Mouse (Mus musculus): ENCODE results near the gene Ptgds. TPM values are rescaled to one million over a fixed set of nuclear protein-coding genes. Genes with fewer than 3 reads are reported as not detected.

Gene Ptgds
- polyA plus RNA-seq, 1 experiment from 2014 or later, result 0.38 TPM

DNA sequence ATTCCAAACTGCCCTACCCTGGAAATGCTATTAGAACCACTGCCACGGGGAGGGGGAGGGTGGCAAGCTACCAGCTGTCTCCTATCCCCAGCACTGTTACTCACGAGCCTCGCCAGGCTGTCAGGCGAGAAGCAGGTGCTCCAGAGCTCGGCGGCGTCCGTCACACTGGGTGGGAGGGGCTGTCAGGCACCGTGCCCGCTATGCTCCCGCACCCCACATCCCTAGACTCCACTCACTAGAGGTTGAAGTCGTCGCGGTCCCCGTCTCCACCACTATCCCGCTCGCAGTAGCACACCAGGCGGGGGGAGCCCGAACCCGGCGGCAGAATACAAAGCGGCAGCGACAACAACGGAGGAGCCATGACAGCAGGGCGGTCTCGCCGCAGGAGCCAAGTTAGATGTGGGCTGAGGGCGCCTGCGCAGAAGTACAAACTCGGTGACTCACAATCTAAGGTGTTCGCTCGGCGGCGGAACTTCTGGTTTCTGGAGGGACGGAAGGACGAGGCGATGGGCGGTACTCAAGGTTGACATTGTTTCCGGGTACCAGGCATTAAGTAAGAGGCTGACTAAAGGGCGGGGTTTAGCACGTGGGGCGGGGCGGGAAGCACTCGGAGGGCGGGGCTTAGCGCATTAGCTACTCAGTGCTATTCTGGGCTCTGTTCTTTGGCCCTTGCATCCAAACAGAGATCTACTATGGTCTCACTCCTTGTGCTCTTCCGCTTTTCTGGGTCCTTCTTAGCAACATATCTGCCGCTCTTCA lies 9.1 kb downstream of the Ptgds start, which contains the start of gene Paxx:
Paxx (minus strand) TSS at position 544 of the 759 bp plus-strand sequence.
- peak within 1 kb of the TSS; percentile 72 for H3K4me3 ChIP-seq (replicated peaks)
- WGBS (ENCODE audit: insufficient replicate concordance), result under 1% methylated on average over 48 of the region's 48 CpGs
- peak within 1 kb of the TSS; percentile 96 for H3K4me2 ChIP-seq
- H3K9me3 ChIP-seq (replicated peaks), result no peaks in the 10 kb centered on the region
- peak within 1 kb of the TSS; percentile 91 for H3K27ac ChIP-seq (replicated peaks)
- H3K4me1 ChIP-seq (replicated peaks), result peaks cover 39% of the 10 kb centered on the region
- peak within 1 kb of the TSS; percentile 71 for H3K9ac ChIP-seq
- peaks cover 3% of the 10 kb centered on the region; the same call in 1 of the 2 replicates for H3K36me3 ChIP-seq (replicated peaks)
- no peaks in the 10 kb centered on the region for H3K27me3 ChIP-seq
- peak; percentile 86 for ATAC-seq (ENCODE audit: insufficient read depth)

DNA sequence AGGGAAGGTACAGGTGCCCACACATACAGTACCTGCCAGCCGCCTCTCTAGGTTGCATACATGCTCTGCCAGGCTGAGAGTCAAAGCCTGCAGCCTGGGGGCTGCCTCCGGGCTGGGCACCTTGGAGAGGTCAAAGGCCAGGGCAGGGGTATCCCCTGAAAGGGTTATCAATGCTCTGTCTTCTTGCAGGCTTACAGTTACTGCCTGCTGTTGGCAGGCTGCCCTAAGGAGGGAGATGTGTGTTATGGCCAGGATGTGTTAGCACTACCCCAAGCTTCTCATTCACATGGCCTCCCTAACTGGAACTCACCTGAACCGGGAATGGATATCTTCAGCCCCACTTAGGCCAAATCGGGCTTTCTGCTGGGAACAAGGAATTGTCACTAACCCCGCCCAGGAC lies 9.7 kb downstream of the Ptgds start:
- H3K9me3 ChIP-seq (replicated peaks), result no peaks in the 10 kb centered on the region
- peak overlapping the region; percentile 96 for H3K4me2 ChIP-seq
- H3K27me3 ChIP-seq, result no peaks in the 10 kb centered on the region
- H3K27ac ChIP-seq (replicated peaks), result peak overlapping the region; percentile 91
- no peak for ATAC-seq (ENCODE audit: insufficient read depth)
- H3K4me1 ChIP-seq (replicated peaks), result peaks cover 39% of the 10 kb centered on the region
- peaks cover 3% of the 10 kb centered on the region; the same call in 1 of the 2 replicates for H3K36me3 ChIP-seq (replicated peaks)
- H3K9ac ChIP-seq, result peak overlapping the region; percentile 71
- H3K4me3 ChIP-seq (replicated peaks), result peak overlapping the region; percentile 72
- WGBS (ENCODE audit: insufficient replicate concordance), result 31% methylated on average over 5 of the region's 5 CpGs

DNA sequence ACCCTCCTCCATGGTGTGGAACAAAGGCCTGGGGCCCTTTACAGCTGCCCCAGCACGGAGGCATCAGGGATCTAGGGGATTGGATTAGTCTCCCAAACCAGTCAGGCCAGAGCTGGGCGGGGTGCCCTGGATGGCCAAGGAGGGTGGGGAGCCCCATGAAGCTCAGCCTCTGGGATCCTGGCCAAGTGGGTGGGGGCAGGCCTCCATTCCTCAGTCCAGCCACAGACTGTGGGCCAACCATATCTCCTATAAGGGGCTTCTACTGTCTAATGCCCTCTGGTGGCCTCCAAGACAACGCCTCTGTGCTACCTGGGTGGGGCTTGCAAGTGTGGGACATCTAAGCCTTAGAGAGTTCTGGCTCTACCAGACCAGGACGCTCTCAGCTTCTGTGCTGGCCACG lies 10.9 kb downstream of the Ptgds start:
- no peak for ATAC-seq (ENCODE audit: insufficient read depth)
- 73% methylated on average over 5 of the region's 5 CpGs for WGBS (ENCODE audit: insufficient replicate concordance)
- H3K4me1 ChIP-seq (replicated peaks), result peaks cover 33% of the 10 kb centered on the region
- no peak overlapping the region for H3K9ac ChIP-seq
- H3K27ac ChIP-seq (replicated peaks), result no peak overlapping the region
- H3K27me3 ChIP-seq, result no peaks in the 10 kb centered on the region
- peaks cover 3% of the 10 kb centered on the region; the same call in 1 of the 2 replicates for H3K36me3 ChIP-seq (replicated peaks)
- H3K4me2 ChIP-seq, result no peak overlapping the region; the same call in 1 of the 2 replicates
- no peak overlapping the region for H3K4me3 ChIP-seq (replicated peaks)
- no peaks in the 10 kb centered on the region for H3K9me3 ChIP-seq (replicated peaks)

DNA sequence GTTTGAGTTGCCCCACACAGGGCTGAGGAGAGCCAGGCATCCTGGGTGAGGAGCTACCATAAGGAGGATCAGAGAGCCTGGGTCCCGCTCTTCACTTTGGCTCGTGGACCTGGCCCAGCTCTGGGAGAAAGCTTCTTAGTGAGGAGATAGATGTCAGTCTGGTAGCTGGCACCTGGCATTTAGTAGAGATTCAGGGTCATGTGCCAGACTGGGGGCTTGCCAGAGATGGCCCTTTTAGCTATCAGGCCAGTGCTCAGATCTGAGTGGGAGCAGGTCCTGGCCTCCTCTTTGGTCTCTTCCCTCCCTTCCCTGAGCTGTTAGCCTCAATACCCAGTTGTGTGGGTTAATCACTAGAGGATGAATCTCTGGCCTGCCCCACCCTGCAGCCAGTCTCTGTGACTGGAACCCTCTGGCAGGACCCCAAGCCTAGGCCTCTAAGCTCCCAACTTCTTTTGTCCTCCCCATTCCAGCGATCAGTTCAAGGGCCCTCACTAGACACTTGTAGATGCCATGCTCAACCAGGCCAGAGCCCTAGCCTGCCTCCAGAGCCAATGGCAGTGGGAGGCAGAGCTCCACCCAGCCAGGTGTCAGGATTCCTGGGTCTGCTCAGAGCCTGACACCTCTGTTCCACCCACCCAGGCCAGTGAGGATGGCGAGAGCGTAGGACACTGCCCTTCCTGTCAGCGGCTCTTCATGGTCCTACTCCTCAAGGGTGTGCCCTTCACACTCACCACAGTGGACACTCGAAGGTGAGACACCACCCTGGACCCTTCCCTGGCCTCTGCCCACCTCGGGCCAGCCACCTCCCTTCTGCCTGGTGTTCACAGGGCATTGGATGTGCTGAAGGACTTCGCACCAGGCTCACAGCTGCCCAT lies 12.6 kb downstream of the Ptgds start:
- H3K4me2 ChIP-seq, result no peak overlapping the region
- H3K9ac ChIP-seq, result no peak overlapping the region
- no peaks in the 10 kb centered on the region for H3K9me3 ChIP-seq (replicated peaks)
- no peak for ATAC-seq (ENCODE audit: insufficient read depth)
- peaks cover 3% of the 10 kb centered on the region; the same call in 1 of the 2 replicates for H3K36me3 ChIP-seq (replicated peaks)
- H3K4me3 ChIP-seq (replicated peaks), result no peak overlapping the region
- H3K27me3 ChIP-seq, result no peaks in the 10 kb centered on the region
- WGBS (ENCODE audit: insufficient replicate concordance), result 72% methylated on average over 9 of the region's 9 CpGs
- peaks cover 33% of the 10 kb centered on the region for H3K4me1 ChIP-seq (replicated peaks)
- H3K27ac ChIP-seq (replicated peaks), result no peak overlapping the region

DNA sequence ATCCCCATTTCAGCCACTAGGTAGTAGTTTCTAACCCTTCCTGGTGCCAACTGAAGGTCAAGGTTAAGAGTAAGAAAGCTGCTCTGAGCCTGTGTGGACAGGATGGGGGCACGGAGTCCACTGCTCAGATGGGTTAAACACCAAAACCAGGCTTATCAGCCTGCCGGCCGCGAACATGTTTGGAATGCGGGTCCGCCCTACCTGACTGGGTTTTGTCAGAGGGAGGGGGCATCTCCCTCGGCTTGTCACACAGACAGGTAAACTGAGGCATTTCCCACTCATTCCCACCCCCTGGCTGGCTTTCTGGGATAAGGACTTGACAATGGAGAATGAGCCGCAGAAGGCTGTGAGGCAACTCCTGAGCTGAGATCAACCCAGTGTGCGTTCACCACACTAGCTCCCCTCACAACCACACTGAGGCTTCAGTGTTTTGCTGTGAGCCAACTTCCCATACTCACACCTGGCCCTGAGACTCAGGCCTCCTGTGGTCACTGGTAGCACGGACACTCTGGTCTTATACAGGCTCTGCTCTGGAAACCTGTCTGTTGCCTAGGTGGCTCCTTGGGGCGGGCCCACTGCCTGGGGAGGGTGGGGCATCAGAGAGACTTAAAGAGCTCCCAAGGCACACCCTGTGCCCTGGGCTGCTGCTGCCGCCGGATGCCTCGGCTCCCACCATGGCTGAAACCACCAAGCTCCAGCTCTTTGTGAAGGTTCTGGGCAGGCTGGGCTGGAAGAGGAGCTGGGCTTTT lies 13.5 kb downstream of the Ptgds start, which contains the start of gene Clic3:
Clic3 (plus strand) TSS at position 634 of the 749 bp plus-strand sequence.
- WGBS (ENCODE audit: insufficient replicate concordance), result 53% methylated on average over 14 of the region's 14 CpGs
- Histone ChIP-seq H3K4me1 (replicated peaks) (peaks cover 30% of the 10 kb centered on the region), H3K9me3 (replicated peaks) (no peaks in the 10 kb centered on the region), H3K27ac (replicated peaks) (no peak within 1 kb of the TSS), H3K4me2 (no peak within 1 kb of the TSS), H3K4me3 (replicated peaks) (no peak within 1 kb of the TSS), H3K27me3 (no peaks in the 10 kb centered on the region), H3K9ac (no peak within 1 kb of the TSS), H3K36me3 (replicated peaks) (peaks cover 3% of the 10 kb centered on the region; the same call in 1 of the 2 replicates)
- no peak for ATAC-seq (ENCODE audit: insufficient read depth)

DNA sequence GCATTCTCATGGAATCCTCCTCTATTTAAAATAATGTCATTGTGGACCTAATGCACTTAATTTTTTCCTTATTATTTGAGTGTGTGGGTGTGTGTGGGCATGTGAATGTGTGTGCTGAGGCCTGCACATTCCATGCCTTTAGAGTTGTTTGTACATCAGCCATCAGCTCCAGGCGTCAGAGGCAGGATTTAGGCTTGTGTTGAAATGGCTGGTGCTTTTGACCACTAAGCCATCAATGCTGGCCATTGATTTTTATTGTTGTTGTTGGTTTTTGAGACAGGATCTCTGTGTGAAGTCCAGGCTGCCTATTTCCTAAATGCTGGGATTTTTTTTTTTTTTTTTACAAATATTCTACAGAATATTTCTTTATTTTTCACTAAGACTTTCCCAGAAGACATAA lies 16.9 kb downstream of the Ptgds start:
- no peak overlapping the region for H3K4me2 ChIP-seq
- H3K4me3 ChIP-seq (replicated peaks), result no peak overlapping the region
- 33% methylated on average over 1 of the region's 1 CpGs for WGBS (ENCODE audit: insufficient replicate concordance)
- no peak overlapping the region for H3K27ac ChIP-seq (replicated peaks)
- H3K9ac ChIP-seq, result no peak overlapping the region
- ATAC-seq (ENCODE audit: insufficient read depth), result no peak
- H3K4me1 ChIP-seq (replicated peaks), result peaks cover 5% of the 10 kb centered on the region; the same call in 1 of the 2 replicates
- no peaks in the 10 kb centered on the region for H3K9me3 ChIP-seq (replicated peaks)
- no peaks in the 10 kb centered on the region for H3K36me3 ChIP-seq (replicated peaks)
- H3K27me3 ChIP-seq, result no peaks in the 10 kb centered on the region

DNA sequence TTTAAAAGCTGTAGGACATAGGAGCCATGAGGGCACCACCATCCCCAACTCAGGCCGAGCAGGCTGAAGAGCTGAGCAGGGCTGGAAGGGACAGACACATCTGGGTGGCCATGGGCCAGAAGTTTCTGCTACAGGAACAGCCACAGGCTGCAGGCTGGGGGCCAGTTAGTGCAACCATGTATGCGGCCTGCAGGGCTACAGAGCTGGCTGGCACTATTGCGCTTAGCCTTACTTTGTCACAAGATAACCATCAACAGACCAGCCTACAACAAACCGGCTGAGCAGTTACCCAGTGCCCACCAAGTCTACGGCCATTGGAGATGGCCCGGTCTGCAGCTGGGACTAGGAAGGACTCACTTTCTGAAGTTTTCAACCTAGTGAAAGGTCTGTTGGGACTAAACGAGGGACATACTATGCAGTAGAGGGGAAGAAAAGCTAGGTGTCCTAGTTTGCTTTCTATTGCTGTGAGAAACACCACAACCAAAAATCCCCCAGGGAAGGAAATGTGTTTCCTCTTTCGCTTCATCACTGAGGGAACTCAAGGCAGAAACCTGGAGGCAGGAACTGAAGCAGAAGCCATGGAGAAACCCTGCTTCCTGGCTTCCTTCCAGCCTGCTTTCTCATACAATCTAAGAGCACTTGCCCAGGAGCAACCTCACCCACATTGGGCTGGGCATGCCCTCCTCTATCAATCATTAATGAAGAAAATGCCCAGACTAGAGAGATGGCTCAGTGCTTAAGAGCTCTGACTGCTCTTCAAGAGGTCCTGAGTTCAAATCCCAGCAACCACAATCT lies 18.8 kb downstream of the Ptgds start:
- no peaks in the 10 kb centered on the region for H3K9me3 ChIP-seq (replicated peaks)

DNA sequence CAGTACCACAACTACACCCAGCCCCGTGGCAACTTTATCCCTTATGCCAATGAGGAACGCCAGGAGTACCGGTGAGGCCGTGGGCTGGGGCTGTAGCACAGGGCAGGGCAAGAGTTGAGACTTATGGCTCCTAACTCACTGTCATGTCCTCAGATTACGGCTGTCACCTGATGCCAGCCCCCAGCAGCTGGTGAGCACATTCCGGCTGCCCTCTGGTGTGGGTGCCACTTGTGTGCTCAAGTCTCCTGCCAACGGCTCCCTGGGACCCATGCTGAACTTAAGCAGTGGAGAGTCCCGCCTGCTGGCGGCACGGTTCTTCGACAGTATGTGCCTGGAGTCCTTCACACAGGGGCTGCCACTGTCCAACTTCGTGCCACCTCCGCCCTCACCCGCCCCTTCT lies 27.2 kb downstream of the Ptgds start:
- Histone ChIP-seq H3K27me3 (no peaks in the 10 kb centered on the region), H3K9ac (no peak overlapping the region), H3K9me3 (replicated peaks) (no peaks in the 10 kb centered on the region), H3K4me1 (replicated peaks) (no peaks in the 10 kb centered on the region), H3K4me2 (no peak overlapping the region), H3K36me3 (replicated peaks) (no peaks in the 10 kb centered on the region), H3K27ac (replicated peaks) (no peak overlapping the region), H3K4me3 (replicated peaks) (no peak overlapping the region)
- ATAC-seq (ENCODE audit: insufficient read depth), result no peak
- 78% methylated on average over 14 of the region's 14 CpGs for WGBS (ENCODE audit: insufficient replicate concordance)

More for the DNA sequence above, 18.8 kb downstream of the Ptgds start:
- Histone ChIP-seq H3K36me3 (replicated peaks) (no peaks in the 10 kb centered on the region), H3K9ac (no peak overlapping the region), H3K27ac (replicated peaks) (no peak overlapping the region), H3K27me3 (no peaks in the 10 kb centered on the region), H3K4me3 (replicated peaks) (no peak overlapping the region), H3K4me2 (no peak overlapping the region), H3K4me1 (replicated peaks) (no peaks in the 10 kb centered on the region)
- 44% methylated on average over 8 of the region's 8 CpGs for WGBS (ENCODE audit: insufficient replicate concordance)
- no peak for ATAC-seq (ENCODE audit: insufficient read depth)

DNA sequence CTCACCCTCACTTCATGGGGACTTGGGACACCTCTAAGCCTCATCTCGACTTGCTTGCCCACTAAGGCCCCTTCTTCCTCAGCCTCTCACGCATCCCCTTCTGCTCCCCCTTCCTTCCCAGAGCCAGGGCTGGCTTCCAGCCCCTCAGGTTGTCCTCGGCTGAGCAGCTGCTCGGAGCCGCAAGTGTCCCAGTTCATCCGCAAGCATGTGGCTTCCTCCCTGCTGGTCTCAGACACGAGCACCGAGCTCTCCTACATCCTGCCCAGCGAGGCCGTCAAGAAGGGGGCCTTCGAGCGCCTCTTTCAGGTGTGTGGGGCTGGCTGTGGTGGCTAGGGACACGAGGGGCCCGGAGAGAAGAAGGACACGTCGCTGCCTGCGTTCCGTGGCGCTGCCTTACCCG lies 28.8 kb downstream of the Ptgds start:
- Histone ChIP-seq H3K27me3 (no peaks in the 10 kb centered on the region), H3K4me2 (no peak overlapping the region), H3K9ac (no peak overlapping the region), H3K9me3 (replicated peaks) (no peaks in the 10 kb centered on the region), H3K4me1 (replicated peaks) (no peaks in the 10 kb centered on the region), H3K36me3 (replicated peaks) (no peaks in the 10 kb centered on the region), H3K4me3 (replicated peaks) (no peak overlapping the region), H3K27ac (replicated peaks) (no peak overlapping the region)
- ATAC-seq (ENCODE audit: insufficient read depth), result no peak
- 74% methylated on average over 20 of the region's 20 CpGs for WGBS (ENCODE audit: insufficient replicate concordance)

DNA sequence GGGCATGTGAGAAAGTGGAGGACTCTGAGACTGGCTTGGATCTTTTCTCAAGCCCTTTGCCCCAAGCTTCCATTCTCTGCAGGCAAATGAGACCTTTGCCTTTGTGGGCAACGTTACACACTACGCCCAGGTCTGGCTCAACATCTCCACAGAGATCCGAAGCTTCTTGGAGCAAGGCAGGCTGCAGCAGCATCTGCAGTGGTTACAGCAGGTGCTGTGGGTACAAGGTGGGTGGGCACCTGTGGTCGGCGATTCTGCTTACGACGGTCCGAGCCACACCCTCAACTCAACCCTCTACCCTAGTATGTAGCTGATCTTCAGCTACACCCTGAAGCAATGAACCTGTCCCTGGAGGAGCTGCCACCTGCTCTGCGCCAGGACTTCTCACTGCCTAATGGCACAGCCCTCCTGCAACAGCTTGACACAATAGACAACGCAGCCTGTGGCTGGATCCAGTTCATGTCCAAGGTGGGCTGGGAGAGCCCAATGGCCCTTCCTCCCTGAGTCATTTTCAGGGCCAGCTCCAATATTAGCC lies 33.5 kb downstream of the Ptgds start:
- Histone ChIP-seq H3K4me1 (replicated peaks) (peaks cover 7% of the 10 kb centered on the region; the same call in 1 of the 2 replicates), H3K27ac (replicated peaks) (no peak overlapping the region), H3K4me3 (replicated peaks) (no peak overlapping the region), H3K9ac (no peak overlapping the region), H3K9me3 (replicated peaks) (no peaks in the 10 kb centered on the region), H3K36me3 (replicated peaks) (no peaks in the 10 kb centered on the region), H3K27me3 (no peaks in the 10 kb centered on the region; the same call in 1 of the 2 replicates), H3K4me2 (no peak overlapping the region)
- 75% methylated on average over 10 of the region's 10 CpGs for WGBS (ENCODE audit: insufficient replicate concordance)
- ATAC-seq (ENCODE audit: insufficient read depth), result no peak
